Mouse (Mus musculus) frontal cortex, postnatal 36 days (tissue): ENCODE results near the gene Smc2.
"Not testable (repeated sequence)": the region's sequence is repeated elsewhere in the genome, so short reads cannot be mapped to it uniquely, and the experiment has no call there.

ENCODE experiments used
- DNase-seq, 2 experiments: peaks; one replicate each; pipeline ENCODE4 v3.0.0; 2022; ENCODE audit warnings: low spot score in 2 of 2

Gene Smc2

DNA sequence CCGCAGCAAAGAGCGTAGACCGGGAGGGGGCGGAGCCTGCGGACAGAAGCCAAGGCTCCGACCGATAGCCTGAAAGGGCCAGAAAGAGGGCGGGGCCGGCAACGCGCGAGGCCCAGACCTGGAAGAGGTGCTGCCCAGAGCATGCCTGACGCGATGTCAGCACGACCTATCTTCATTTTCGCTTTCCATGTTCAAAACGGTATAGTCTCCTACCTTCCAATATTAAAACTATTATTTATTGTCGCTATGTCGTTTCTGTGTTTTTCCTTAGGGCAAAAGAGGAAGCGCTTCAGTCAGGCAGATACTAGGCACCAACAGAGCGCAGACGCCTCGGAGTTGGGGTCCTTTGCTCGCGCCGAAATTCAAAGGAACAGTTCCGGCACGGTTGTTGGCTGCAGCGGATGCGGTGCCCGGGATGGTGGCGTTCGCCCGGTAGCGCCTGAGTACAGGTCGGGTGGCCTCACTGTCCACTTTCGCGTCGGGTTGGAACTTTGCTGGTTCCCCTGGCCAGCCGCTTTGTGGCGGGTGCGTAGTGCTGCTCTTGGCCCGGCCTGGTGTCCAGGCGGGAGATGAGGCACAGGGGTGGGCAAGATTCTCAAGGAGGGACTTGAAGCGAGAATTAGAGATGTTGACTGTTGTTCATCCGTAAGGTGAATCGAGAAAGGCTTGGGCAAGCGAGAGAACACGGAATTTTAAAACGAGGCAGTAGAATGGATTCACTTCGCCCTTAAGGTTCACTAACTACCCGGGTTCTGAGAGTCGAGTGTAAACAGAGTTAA is at the start of gene Smc2:
TSS of gene Smc2 (plus strand) at position 358 of the 779 bp plus-strand sequence.
- DNase-seq: peak; percentile 90 to 92

DNA sequence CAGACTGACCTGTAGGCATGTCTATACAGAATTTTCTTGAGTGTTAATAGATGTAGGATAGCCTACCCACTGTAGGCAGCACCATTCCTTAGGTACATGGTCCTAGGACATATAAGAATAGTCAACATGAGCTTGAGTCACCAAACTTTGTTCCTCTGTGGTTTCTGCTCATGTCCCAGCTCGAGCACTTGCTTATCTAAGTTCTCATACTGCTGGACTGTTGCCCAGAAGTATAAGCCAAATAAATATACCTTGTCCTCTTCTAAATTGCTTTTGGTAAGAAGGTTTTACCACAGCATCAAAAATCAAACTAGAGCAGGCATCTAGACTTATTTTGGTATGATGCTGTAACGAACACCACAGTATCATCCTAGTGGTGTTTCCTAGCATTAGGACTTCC is 27.5 kb upstream of the Smc2 start:
- DNase-seq: no peak

DNA sequence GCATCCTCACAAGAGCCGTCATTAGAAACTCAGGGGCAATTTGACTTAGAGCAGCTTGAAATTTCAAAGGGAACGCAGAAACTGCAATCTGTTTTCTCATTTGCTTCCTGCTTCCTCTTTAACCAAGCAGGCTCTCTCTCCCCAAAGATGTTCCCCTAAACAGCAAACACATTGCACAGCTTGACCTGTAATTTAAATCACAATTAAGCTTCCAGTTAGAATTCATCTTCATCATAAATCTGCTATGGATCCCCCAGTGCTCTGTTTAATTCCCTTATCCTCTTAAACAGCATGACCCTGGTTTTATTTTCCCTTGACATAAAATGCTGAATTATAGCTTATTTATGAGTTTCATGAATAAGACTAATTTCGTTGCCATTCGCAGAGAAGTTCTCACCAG is 15.4 kb upstream of the Smc2 start:
- DNase-seq: no peak

DNA sequence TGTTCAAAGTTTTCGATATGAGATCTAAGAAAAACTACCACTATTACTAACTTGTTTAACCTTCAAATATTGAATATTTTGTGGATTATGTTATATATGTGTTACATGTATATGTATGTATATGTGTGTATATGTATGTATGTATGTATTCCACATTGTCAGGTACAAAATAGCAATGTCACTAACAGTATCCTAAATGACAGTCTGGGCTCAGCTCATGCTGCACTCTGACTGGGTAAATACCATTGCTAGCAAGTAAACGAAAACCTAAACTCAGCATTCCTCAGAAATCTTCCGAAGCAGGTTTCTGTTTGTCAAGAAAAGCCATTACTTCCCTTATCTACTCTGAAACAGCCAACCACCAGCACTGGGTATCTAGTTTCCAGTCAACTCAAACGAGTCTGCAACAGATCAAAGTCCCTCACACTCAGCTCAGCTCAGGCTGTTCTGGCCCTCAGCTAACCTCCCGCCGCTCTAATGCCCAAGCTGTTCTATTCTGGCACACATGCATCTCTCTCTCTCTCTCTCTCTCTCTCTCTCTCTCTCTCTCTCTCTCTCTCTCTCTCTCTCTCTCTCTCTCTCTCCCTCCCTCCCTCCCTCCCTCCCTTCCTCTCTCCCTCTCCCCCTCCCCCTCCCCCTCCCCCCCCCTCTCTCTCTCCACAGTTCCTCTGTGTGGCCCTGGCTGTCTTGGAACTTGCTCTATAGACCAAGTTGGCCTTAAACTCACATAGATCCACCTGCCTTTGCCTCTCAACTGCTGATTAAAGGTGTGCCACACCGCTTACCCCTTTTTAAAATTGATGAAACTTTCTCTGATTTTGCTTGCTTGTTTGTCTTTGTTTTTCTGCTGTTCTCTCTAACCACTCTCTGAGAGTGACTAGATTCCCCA is 9.5 kb upstream of the Smc2 start:
- DNase-seq: no peak

DNA sequence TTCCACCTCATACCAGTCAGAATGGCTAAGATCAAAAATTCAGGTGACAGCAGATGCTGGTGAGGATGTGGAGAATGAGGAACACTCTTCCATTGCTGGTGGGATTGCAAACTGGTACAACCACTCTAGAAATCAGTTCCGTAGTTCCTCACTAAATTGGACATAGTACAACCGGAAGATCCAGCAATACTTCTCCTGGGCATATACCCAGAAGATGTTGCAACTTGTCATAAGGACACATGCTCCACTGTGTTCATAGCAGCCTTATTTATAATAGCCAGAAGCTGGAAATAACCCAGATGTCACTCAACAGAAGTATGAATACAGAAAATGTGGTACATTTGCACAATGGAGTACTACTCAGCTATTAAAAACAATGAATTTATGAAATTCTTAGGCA is 3.5 kb upstream of the Smc2 start:
- DNase-seq: not testable (repeated sequence)

DNA sequence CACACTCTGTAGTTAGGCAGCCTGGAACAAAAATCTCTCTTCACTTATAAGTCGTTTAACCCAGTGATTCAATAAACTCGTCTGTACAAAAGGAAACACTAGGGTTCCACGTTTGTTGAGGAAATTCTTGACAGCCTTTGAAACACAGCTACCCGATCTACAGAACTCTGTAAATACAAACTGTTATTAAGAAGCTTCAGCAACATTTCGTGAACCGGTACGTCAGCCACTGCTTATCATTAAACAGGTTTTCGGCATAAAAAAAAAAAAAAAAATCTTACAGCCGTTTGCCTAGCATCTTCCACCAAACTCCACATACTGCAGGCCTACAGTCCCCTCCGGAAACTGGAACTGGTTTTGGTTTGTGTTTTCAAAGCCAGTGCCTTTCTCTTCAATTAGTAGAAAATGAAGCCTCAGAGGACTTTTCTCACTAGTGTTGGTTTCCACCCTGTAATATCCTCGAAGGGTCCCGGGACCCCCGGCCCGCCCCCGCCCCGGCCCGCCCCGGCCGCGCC is 615 bp upstream of the Smc2 start:
- no peak for DNase-seq

DNA sequence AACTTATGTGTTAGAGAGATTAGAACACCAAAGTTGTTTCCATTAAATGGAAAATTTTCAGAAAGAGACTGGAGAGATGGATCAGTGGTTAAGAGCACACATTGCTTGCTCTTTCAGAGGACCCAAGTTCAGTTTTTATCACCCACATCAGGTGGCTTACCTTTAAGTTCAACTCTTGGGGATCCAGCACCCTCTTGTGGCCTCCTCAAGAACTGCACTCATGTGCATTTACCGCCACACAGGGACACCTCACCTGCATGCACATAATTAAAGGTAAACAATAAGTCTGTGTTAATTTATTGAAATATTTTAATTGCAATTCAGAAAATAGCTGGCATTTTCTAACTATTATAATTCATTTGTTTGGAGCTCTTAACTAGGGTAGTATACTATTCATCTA is 20.7 kb downstream of the Smc2 start:
- DNase-seq: no peak

DNA sequence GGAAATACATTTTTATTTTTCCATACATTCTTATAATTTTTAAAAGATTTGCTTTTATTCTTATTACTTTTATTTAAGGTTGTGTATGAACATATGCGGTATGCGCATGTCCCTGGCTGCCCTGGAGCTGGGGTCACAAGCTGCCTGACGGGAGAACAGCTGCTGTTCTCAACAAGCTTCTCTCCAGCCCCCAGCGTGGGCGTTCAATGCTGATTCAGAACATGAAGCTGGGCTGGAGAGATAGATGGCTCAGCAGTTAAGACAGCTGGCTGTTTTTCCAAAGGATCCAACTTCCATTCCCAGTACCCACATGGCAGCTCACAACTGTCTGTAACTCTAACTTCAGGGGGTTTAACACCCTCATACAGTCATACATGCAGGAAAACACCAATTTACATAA is 22.3 kb downstream of the Smc2 start:
- DNase-seq: peak; percentile 61 to 80

DNA sequence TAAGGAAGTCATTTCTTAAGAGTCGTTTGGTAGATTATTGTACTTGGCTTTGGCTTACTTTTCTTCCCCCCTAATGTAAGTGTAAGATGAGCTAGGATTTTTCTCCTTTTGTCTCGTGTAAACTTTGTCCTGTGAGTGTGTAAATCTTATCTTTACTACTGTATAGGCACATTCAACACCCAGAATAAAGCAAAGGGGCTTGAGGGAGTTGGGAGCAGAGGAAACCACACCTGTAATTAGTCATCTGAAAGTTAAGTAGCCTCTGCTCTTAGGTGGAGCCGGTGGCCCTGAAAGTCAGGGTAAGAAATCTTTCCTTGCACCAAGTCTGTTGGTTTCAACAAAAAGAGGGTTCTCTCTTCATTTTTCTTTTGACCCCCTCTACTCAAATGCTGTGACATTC is 34.4 kb downstream of the Smc2 start:
- no peak for DNase-seq

DNA sequence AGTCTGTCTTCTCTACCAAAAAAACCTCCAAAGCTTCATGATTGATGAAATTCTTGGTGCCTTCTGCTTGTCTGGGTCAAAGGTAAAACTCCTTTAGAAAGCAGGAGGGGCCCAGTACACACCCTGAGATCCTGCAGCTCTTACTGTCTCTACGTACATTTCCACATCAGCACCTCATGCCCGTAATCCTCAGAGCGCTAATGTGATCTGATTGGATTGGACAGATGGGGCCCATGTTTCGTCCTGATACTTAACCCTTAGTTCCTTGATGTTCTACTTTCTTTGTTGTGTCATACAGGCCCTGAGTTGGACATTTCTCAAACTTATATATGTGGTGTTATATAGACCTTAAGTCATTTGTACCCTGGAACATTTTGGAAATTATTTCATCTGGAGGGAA is 48.4 kb downstream of the Smc2 start:
- no peak for DNase-seq

DNA sequence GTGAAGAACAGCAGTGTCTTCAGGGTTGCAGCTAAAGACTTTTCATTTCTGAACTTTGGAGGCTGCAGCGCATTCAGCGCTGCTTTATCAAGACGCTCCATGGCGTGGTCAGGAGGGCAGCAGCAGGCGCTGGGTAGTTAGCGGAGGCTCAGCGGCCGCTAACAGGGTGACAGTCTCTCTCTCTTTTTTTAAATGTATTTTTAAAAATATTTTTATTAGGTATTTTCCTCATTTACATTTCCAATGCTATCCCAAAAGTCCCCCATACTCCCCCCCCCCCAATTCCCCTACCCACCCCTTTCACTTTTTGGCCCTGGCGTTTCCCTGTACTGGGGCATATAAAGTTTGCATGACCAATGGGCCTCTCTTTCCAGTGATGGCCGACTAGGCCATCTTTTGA is 58.1 kb downstream of the Smc2 start, which contains the start of gene Vma21-ps:
TSS of gene Vma21-ps (minus strand) at position 101 of the 400 bp plus-strand sequence.
- not testable (repeated sequence) for DNase-seq

DNA sequence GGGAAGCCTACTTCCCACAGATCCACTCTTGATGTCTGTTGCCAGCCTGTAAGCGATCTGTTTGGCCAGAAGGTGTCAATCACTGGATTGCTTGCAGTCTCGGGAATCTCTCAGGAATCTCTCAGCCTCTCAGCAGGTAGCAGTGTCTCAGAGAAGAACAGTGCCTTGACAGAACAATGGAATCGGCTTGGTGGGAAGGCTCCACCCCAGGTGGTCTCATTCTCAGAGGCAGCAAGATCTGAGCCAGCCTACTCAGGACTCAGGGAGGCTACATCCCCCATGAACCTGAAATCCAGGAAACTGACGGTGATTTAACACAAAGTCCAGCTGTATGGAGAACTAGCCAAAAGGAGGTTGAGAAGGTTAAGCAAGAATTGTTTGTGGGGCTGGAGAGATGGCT is 78.5 kb downstream of the Smc2 start:
- no peak for DNase-seq

DNA sequence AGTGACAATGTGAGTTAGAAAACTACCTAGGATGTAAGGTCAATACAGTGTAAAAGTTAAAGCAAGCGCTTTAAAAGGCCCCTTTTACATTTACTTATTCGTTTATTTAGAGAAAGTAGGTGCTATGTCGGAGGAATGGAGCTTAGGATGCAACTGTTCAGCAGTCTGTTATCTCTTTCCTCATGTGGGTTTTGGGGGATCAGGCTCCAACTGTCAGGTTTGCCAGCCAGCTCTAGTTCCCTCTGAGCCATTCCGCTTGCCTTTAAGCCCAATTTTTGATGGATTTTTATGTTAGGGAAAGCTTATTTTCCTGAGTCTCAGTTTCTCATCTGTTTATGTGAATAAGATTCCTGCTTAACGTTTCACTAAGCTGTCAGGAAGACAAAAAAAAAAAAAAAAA is 80.3 kb downstream of the Smc2 start:
- no peak for DNase-seq

DNA sequence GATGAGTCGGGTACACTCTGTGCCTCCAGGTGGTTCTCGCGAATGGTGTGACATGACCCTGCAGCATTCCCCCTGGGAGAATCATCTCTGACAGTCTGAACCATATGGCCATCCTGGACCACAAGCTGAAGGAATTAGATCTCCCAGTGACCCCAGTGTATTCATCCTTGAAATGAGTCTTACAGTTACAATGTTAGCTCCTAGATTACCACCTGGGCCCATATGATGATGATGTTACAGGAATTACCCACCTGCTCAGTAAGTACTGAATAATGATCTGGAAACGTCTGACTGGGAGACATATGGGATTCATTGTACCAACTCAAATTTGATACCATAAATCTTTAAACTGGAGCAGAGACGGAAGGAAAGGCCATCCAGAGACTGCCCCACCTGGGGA is 87.4 kb downstream of the Smc2 start:
- DNase-seq: no peak

DNA sequence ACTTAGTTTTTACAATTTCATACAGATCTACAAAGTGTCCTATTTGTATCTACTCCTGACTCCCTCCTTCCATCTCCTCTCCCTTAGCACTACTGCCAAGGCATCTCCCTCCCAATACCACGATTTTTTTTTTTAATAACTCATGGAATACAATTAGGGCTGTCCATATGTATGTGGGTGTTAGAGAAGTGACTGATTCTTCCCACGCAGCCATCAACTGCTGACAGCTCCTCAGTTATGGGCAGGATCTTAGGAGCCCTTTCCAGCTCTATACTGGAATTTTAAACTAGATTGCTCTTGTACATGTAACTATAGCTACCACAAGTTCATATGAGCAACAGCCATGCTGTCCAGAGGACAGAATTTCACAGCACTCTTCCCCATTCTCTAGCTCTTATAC is 91.6 kb downstream of the Smc2 start:
- DNase-seq: no peak
